Mouse (Mus musculus) heart, embryonic 11.5 days (tissue): ENCODE data around the gene AA986860. TPM values are rescaled to one million over a fixed set of nuclear protein-coding genes. Genes with fewer than 3 reads are reported as not detected.

ENCODE experiments used
- ATAC-seq: fragments of 200-750 bp; cut with Nextera tagmentation; replicated peaks from 2 replicates; pipeline ENCODE4 v1.8.0; 2017; ENCODE audit warnings: moderate library complexity; ENCODE audit not compliant: insufficient number of reproducible peaks, low FRiP score, low TSS enrichment
- H3K27ac ChIP-seq: fragments of 300-500 bp; sonication (generic); 2 replicates; pipeline ENCODE4 v1.5.1; 2014; ENCODE audit warnings: mild to moderate bottlenecking, low read depth, low read length
- H3K27me3 ChIP-seq: fragments of 300-500 bp; sonication (generic); 2 replicates; pipeline ENCODE4 v1.6.1; 2014; ENCODE audit warnings: mild to moderate bottlenecking, low read length, mixed read lengths; ENCODE audit not compliant: control insufficient read depth, insufficient read depth
- H3K36me3 ChIP-seq: fragments of 300-500 bp; sonication (generic); 2 replicates; pipeline ENCODE4 v1.6.1; 2014; ENCODE audit warnings: mild to moderate bottlenecking, low read length, moderate library complexity, mixed read lengths; ENCODE audit not compliant: control insufficient read depth, insufficient read depth
- H3K4me1 ChIP-seq: fragments of 300-500 bp; sonication (generic); 2 replicates; pipeline ENCODE4 v1.6.1; 2014; ENCODE audit warnings: low read length; ENCODE audit not compliant: control insufficient read depth, insufficient read depth
- H3K4me2 ChIP-seq: fragments of 300-500 bp; sonication (generic); 2 replicates; pipeline ENCODE4 v1.6.1; 2014; ENCODE audit warnings: mild to moderate bottlenecking, moderate library complexity
- H3K4me3 ChIP-seq: fragments of 300-500 bp; sonication (generic); 2 replicates; pipeline ENCODE4 v1.5.1; 2014; ENCODE audit warnings: low read depth, low read length
- H3K9ac ChIP-seq: fragments of 300-500 bp; sonication (generic); 2 replicates; pipeline ENCODE4 v1.6.1; 2014; ENCODE audit warnings: mild to moderate bottlenecking, low read depth, low read length, moderate library complexity
- H3K9me3 ChIP-seq: fragments of 300-500 bp; sonication (generic); replicated peaks from 2 replicates; pipeline ENCODE4 v1.6.1; 2016; ENCODE audit warnings: low read length; ENCODE audit not compliant: control insufficient read depth
- WGBS: fragments of 180-500 bp; shearing (Covaris S2); extraction: QIAGEN DNeasy Blood & Tissue Kit; methylation state at CpG from one replicate; pipeline ENCODE4 v1.1.7; 2014; ENCODE audit not compliant: insufficient replicate concordance; 5-methylcytosine and 5-hydroxymethylcytosine counted together
- polyA plus RNA-seq: library from polyadenylated mRNA; unstranded; fragments of >200 nt; fragmentation: Nextera tagmentation; extraction: Ambion mirVana; gene quantifications from 2 replicates; pipeline ENCODE4 v1.2.1, GENCODE M21; 2014

Gene AA986860
- polyA plus RNA-seq, 1 experiment from 2014 or later = 1.2 TPM

DNA sequence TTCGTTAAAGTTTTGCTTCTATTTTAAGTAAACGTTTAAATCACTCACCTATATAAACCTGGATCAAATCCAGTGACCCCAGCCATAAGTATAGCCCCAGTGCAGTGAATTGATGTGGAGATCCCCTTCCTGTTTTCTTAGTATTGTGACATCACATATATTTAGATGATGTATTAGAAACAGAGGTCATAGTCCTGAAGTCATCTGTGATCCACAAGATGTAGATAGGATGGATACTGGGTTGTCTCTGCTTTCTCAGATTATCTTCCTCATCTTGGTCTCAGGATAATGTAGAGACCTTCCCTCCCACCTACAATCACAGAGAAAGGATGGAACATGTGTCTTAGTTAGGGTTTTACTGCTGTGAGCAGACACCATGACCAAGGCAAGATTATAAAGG, 2.6 kb upstream of the AA986860 start, which contains the start of gene Pfkfb2:
Pfkfb2 (minus strand) TSS at position 101 of the 400 bp plus-strand sequence.
- 68% methylated on average over 2 of the region's 2 CpGs for whole genome bisulfite sequencing
- H3K4me3 ChIP-seq = no peak within 1 kb of the TSS
- no peaks in the 10 kb centered on the region for H3K9me3 ChIP-seq
- ATAC-seq = no peak
- H3K4me1 ChIP-seq = peaks cover 13% of the 10 kb centered on the region; the same call in 1 of the 2 replicates
- H3K36me3 ChIP-seq = no peaks in the 10 kb centered on the region
- no peaks in the 10 kb centered on the region for H3K27me3 ChIP-seq
- H3K9ac ChIP-seq = no peak within 1 kb of the TSS
- H3K27ac ChIP-seq = no peak within 1 kb of the TSS
- H3K4me2 ChIP-seq = no peak within 1 kb of the TSS

GRCm38 (mm10) chr1:130732706-130733658, 1.2 kb downstream of the AA986860 start:
- no peaks in the 10 kb centered on the region for H3K9me3 ChIP-seq
- no peaks in the 10 kb centered on the region for H3K27me3 ChIP-seq
- no peaks in the 10 kb centered on the region for H3K36me3 ChIP-seq
- H3K27ac ChIP-seq = no peak overlapping the region
- 0 out of 2 replicates have a peak overlapping the region, but pooled peaks have one; percentile 6 for H3K4me2 ChIP-seq
- H3K4me3 ChIP-seq = no peak overlapping the region
- no peak overlapping the region for H3K9ac ChIP-seq
- H3K4me1 ChIP-seq = peaks cover 15% of the 10 kb centered on the region; the same call in 1 of the 2 replicates
- ATAC-seq = no peak
- WGBS = 72% methylated on average over 13 of the region's 13 CpGs

GRCm38 (mm10) chr1:130733671-130734070, 1.9 kb downstream of the AA986860 start:
- no peaks in the 10 kb centered on the region for H3K36me3 ChIP-seq
- 80% methylated on average over 4 of the region's 4 CpGs for WGBS
- 0 out of 2 replicates have a peak overlapping the region, but pooled peaks have one; percentile 6 for H3K4me2 ChIP-seq
- H3K27me3 ChIP-seq = no peaks in the 10 kb centered on the region
- H3K9ac ChIP-seq = no peak overlapping the region
- no peaks in the 10 kb centered on the region for H3K9me3 ChIP-seq
- peaks cover 15% of the 10 kb centered on the region; the same call in 1 of the 2 replicates for H3K4me1 ChIP-seq
- ATAC-seq = no peak
- no peak overlapping the region for H3K4me3 ChIP-seq
- no peak overlapping the region for H3K27ac ChIP-seq

GRCm38 (mm10) chr1:130734452-130734851, 2.7 kb downstream of the AA986860 start:
- Histone ChIP-seq H3K36me3 (no peaks in the 10 kb centered on the region), H3K27ac (no peak overlapping the region), H3K27me3 (no peaks in the 10 kb centered on the region), H3K9ac (no peak overlapping the region), H3K9me3 (no peaks in the 10 kb centered on the region), H3K4me2 (no peak overlapping the region), H3K4me3 (no peak overlapping the region), H3K4me1 (peaks cover 15% of the 10 kb centered on the region; the same call in 1 of the 2 replicates)
- no peak for ATAC-seq
- 67% methylated on average over 5 of the region's 5 CpGs for WGBS

DNA sequence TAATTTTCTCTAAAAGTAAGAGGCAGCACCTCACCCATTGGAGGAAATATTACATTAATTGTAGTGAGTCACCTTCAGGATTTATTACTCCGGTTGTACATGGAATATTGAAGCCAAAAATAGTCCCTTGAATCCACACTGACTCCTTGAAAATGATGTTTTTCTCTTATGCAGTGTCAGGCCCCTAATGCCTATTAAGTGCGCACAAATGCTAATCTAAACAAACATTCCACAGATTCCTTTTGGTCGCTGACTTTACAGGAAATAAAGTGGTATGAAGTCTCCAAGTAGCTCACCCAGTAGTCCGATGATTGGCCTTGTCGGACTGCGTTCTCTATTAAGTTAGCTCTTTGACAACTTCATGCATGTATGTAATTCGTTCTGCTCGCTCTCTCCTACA, 3.1 kb downstream of the AA986860 start:
- H3K27me3 ChIP-seq = no peaks in the 10 kb centered on the region

GRCm38 (mm10) chr1:130737411-130737881, 5.7 kb downstream of the AA986860 start:
- WGBS = 35% methylated on average over 11 of the region's 11 CpGs
- H3K9me3 ChIP-seq = no peaks in the 10 kb centered on the region
- H3K4me2 ChIP-seq = no peak overlapping the region
- H3K4me3 ChIP-seq = no peak overlapping the region
- H3K27ac ChIP-seq = no peak overlapping the region
- peak; percentile 58; the same call in 1 of the 2 replicates for ATAC-seq
- H3K9ac ChIP-seq = no peak overlapping the region
- no peaks in the 10 kb centered on the region for H3K27me3 ChIP-seq
- no peaks in the 10 kb centered on the region for H3K36me3 ChIP-seq
- peaks cover 16% of the 10 kb centered on the region for H3K4me1 ChIP-seq

More for the DNA sequence above, 3.1 kb downstream of the AA986860 start:
- Histone ChIP-seq H3K9ac (no peak overlapping the region), H3K27ac (no peak overlapping the region), H3K4me1 (peaks cover 15% of the 10 kb centered on the region; the same call in 1 of the 2 replicates), H3K36me3 (no peaks in the 10 kb centered on the region), H3K4me2 (no peak overlapping the region), H3K4me3 (no peak overlapping the region), H3K9me3 (no peaks in the 10 kb centered on the region)
- 61% methylated on average over 8 of the region's 8 CpGs for WGBS
- ATAC-seq = no peak

DNA sequence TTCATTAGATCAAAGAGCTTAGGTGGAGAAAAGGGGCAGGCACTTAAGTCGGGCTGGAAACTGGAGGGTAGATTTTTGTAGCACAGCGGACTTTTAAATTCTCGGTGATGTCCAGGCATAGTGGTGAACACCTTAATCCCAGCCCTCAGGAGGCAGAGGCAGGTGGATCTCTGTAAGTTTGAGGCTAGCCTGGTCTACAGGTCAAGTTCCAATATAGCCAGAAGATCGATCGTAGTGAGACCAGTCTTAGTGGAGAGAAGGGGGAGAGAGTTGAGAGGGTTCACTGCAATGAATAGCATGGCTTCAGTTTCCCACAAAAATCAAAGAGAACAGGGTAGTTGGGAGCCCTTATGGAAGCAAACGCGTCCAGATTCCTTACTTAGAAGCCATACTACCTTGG, 6.1 kb downstream of the AA986860 start:
- Histone ChIP-seq H3K36me3 (no peaks in the 10 kb centered on the region), H3K4me1 (peaks cover 16% of the 10 kb centered on the region), H3K4me3 (no peak overlapping the region), H3K9ac (no peak overlapping the region), H3K27ac (no peak overlapping the region), H3K4me2 (no peak overlapping the region), H3K27me3 (no peaks in the 10 kb centered on the region), H3K9me3 (no peaks in the 10 kb centered on the region)
- ATAC-seq = no peak
- 88% methylated on average over 7 of the region's 7 CpGs for WGBS

DNA sequence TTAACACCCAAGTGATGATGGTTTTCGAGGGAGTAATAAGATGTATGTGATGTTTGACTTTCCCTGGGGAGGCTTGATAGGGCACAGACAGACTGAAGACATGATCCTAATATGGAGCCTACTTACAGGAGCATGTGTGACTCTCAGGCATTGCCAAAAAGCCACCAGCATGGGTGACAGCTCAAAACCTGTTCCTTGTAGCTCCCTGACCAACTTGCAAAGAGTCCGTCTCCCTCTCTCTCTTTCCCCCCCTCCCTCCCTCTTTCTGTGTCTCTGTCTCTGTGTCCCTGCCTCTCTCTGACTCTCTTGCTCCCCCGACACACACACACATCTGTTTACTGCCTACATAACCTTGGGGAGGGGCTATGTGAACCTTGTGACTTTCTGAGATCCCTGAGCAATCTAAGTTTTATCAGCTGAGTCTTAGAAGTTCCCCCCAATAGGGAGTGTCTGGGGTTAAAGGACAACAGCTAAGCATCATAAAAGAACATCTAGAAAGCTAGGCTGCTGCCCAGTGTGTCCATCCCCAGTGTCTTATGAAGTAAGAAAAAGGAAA, 6.9 kb downstream of the AA986860 start:
- no peak overlapping the region for H3K27ac ChIP-seq
- ATAC-seq = no peak
- H3K36me3 ChIP-seq = no peaks in the 10 kb centered on the region
- H3K9ac ChIP-seq = no peak overlapping the region
- no peak overlapping the region; the same call in 1 of the 2 replicates for H3K4me2 ChIP-seq
- no peak overlapping the region for H3K4me3 ChIP-seq
- H3K4me1 ChIP-seq = peaks cover 16% of the 10 kb centered on the region
- no peaks in the 10 kb centered on the region for H3K9me3 ChIP-seq
- H3K27me3 ChIP-seq = no peaks in the 10 kb centered on the region
- WGBS = 77% methylated on average over 3 of the region's 3 CpGs
